Mouse (Mus musculus): ENCODE measurements around the gene Ccdc9. TPM values are rescaled to one million over a fixed set of nuclear protein-coding genes. Genes with fewer than 3 reads are reported as not detected.
"Not testable (repeated sequence)": the region's sequence is repeated elsewhere in the genome, so short reads cannot be mapped to it uniquely, and the experiment has no call there.

Ccdc9 gene
- polyA plus RNA-seq, 1 experiment from 2014 or later = 20.8 TPM

DNA sequence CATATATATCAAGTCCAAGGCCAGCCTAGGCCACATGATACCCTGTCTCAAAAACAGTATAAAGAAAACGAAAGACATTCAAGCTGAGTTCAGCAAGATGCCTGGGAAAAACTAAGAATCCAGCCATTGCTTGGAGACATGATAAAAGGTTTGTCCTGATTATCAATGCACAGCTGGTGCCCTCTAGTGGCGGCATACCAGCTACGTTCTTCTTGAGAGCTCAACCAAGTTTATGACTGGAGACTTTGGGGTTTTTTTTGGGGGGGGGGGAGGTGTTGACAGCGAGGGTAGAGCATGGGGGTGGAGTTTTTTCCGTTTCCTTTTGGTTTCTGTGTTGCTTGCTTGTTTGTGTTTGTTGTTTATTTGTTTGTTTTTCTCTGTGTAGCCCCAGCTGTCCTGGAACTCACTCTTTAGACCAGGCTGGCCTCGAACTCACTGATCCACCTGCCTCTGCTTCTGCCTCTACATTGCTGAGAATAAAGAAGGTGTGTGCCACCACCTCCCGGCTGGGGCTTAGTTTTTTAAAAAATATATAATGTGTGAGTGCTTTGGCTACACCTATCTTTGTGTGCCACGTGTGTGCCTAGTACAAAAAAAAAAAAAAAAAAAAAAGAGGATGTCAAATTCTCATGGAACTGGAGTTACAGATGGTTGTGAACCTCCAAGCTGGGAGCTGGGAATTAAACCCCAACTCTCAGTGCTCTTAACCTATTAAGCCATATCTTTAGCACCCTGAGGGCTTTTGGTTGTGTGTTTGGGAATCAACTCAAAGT lies 23.4 kb downstream of the Ccdc9 start:
- H3K4me2 ChIP-seq (ENCODE audit: low read depth, low read length) = no peak overlapping the region
- no peaks in the 10 kb centered on the region for H3K4me1 ChIP-seq (ENCODE audit: control insufficient read depth, insufficient read depth, low read length)
- 26% methylated on average over 8 of the region's 8 CpGs for WGBS
- no peak overlapping the region for H3K4me3 ChIP-seq (ENCODE audit: low read length)
- H3K9ac ChIP-seq (ENCODE audit: low read depth, low read length) = no peak overlapping the region
- no peak for ATAC-seq
- H3K9me3 ChIP-seq (ENCODE audit: control insufficient read depth, low read length) = 0 out of 2 replicates have a peak, but pooled peaks cover 5% of the 10 kb centered on the region
- no peak overlapping the region for H3K27ac ChIP-seq (ENCODE audit: low read length)
- H3K36me3 ChIP-seq (ENCODE audit: control insufficient read depth, insufficient read depth, low read length) = no peaks in the 10 kb centered on the region
- H3K27me3 ChIP-seq (replicated peaks; ENCODE audit: control insufficient read depth, insufficient read depth, low read length) = no peaks in the 10 kb centered on the region

DNA sequence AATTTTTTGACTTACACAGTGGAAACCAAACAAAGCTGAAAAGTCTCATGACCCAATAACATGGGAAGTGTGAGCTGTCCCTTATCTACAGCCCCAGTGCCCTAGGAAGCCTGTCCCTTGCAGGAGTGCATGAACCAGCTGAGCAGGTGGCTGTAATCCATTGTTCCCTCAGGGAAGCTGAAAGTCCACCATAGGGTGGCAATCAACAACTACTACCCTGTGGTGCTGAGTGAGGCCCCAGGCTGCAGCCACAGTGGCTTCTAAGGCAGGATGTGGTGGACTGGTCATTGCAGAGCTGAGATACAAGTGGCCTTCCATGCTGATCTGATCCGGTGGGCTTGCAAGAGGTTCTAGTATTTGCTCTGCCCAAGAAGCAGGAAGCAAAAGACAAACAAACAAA lies 25.5 kb downstream of the Ccdc9 start:
- Histone ChIP-seq H3K4me3 (ENCODE audit: low read length) (no peak overlapping the region), H3K27me3 (replicated peaks; ENCODE audit: control insufficient read depth, insufficient read depth, low read length) (no peaks in the 10 kb centered on the region), H3K4me2 (ENCODE audit: low read depth, low read length) (no peak overlapping the region), H3K27ac (ENCODE audit: low read length) (no peak overlapping the region; the same call in 1 of the 2 replicates), H3K36me3 (ENCODE audit: control insufficient read depth, insufficient read depth, low read length) (no peaks in the 10 kb centered on the region), H3K9me3 (ENCODE audit: control insufficient read depth, low read length) (0 out of 2 replicates have a peak, but pooled peaks cover 5% of the 10 kb centered on the region), H3K9ac (ENCODE audit: low read depth, low read length) (no peak overlapping the region), H3K4me1 (ENCODE audit: control insufficient read depth, insufficient read depth, low read length) (no peaks in the 10 kb centered on the region)
- 67% methylated on average over 1 of the region's 1 CpGs for WGBS
- peak; percentile 90 for ATAC-seq

- H3K4me1 ChIP-seq (ENCODE audit: control insufficient read depth, insufficient read depth, low read length) = no peaks in the 10 kb centered on the region
- no peak within 1 kb of the TSS for H3K4me2 ChIP-seq (ENCODE audit: low read depth, low read length)
- H3K9me3 ChIP-seq (ENCODE audit: control insufficient read depth, low read length) = no peaks in the 10 kb centered on the region
- no peak within 1 kb of the TSS for H3K27ac ChIP-seq (ENCODE audit: low read length)
- no peaks in the 10 kb centered on the region for H3K27me3 ChIP-seq (replicated peaks; ENCODE audit: control insufficient read depth, insufficient read depth, low read length)
- H3K9ac ChIP-seq (ENCODE audit: low read depth, low read length) = no peak within 1 kb of the TSS
- H3K36me3 ChIP-seq (ENCODE audit: control insufficient read depth, insufficient read depth, low read length) = no peaks in the 10 kb centered on the region
- WGBS = 81% methylated on average over 5 of the region's 5 CpGs
- H3K4me3 ChIP-seq (ENCODE audit: low read length) = no peak within 1 kb of the TSS
- ATAC-seq = no peak
Measured at GRCm38 (mm10) chr7:16259110-16259590, 27.4 kb downstream of the Ccdc9 start, which contains the start of gene C5ar1. Gene C5ar1, minus strand, starts transcription at chr7:16259540.

DNA sequence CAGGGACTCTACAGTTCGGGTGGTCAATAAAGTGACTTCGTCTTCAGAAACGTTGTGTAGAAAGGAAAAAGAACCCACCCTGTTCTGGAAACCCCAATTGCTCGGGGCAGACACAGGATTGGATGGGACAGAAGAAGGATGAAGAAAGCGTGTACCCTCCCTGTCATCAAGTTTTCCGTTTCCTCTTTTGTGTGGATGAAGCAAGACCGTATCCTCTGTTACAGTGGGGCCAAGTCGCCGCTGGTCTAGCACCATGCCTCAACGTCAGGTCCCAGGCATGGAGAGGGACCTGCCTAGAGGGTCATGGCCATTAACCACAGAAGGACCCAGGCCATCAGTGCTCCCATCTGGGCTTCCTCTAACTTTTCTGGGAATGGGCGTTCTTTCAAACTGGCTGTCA lies 28.8 kb downstream of the Ccdc9 start:
- ATAC-seq = no peak
- 87% methylated on average over 11 of the region's 11 CpGs for WGBS
- H3K27me3 ChIP-seq (replicated peaks; ENCODE audit: control insufficient read depth, insufficient read depth, low read length) = no peaks in the 10 kb centered on the region

DNA sequence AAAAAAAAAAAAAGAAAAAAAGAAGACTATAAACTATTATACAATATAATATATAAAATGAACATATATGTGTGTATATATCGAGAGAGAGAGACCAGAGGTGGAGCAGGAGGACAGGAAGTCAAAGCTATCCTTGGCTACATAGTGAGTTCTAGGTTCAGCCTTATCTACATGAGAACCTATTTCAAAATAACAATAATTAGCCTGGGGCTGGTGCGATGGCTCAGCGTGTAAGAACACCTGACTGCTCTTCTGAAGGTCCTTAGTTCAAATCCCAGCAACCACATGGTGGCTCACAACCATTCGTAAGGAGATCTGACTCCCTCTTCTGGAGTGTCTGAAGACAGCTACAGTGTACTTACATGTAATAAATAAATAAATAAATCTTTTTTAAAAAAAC lies 30.6 kb downstream of the Ccdc9 start:
- not testable (repeated sequence) for H3K4me1 ChIP-seq (ENCODE audit: control insufficient read depth, insufficient read depth, low read length); H3K9me3 ChIP-seq (ENCODE audit: control insufficient read depth, low read length); H3K36me3 ChIP-seq (ENCODE audit: control insufficient read depth, insufficient read depth, low read length); H3K27ac ChIP-seq (ENCODE audit: low read length); H3K27me3 ChIP-seq (replicated peaks; ENCODE audit: control insufficient read depth, insufficient read depth, low read length); H3K4me2 ChIP-seq (ENCODE audit: low read depth, low read length); H3K4me3 ChIP-seq (ENCODE audit: low read length); ATAC-seq; H3K9ac ChIP-seq (ENCODE audit: low read depth, low read length)
- 79% methylated on average over 4 of the region's 4 CpGs for WGBS

More for the DNA sequence above, 28.8 kb downstream of the Ccdc9 start:
- Histone ChIP-seq H3K36me3 (ENCODE audit: control insufficient read depth, insufficient read depth, low read length) (no peaks in the 10 kb centered on the region), H3K27ac (ENCODE audit: low read length) (no peak overlapping the region), H3K9me3 (ENCODE audit: control insufficient read depth, low read length) (no peaks in the 10 kb centered on the region), H3K9ac (ENCODE audit: low read depth, low read length) (no peak overlapping the region), H3K4me3 (ENCODE audit: low read length) (no peak overlapping the region), H3K4me1 (ENCODE audit: control insufficient read depth, insufficient read depth, low read length) (no peaks in the 10 kb centered on the region), H3K4me2 (ENCODE audit: low read depth, low read length) (no peak overlapping the region)

GRCm38 (mm10) chr7:16254195-16254594 lies 32.4 kb downstream of the Ccdc9 start:
- Histone ChIP-seq H3K4me3 (ENCODE audit: low read length) (no peak overlapping the region), H3K27me3 (replicated peaks; ENCODE audit: control insufficient read depth, insufficient read depth, low read length) (no peaks in the 10 kb centered on the region), H3K27ac (ENCODE audit: low read length) (no peak overlapping the region), H3K9me3 (ENCODE audit: control insufficient read depth, low read length) (no peaks in the 10 kb centered on the region), H3K4me1 (ENCODE audit: control insufficient read depth, insufficient read depth, low read length) (no peaks in the 10 kb centered on the region), H3K9ac (ENCODE audit: low read depth, low read length) (no peak overlapping the region), H3K36me3 (ENCODE audit: control insufficient read depth, insufficient read depth, low read length) (no peaks in the 10 kb centered on the region), H3K4me2 (ENCODE audit: low read depth, low read length) (no peak overlapping the region)
- ATAC-seq = no peak
- WGBS = 37% methylated on average over 4 of the region's 4 CpGs

GRCm38 (mm10) chr7:16250687-16251086 lies 35.9 kb downstream of the Ccdc9 start:
- no peaks in the 10 kb centered on the region for H3K36me3 ChIP-seq (ENCODE audit: control insufficient read depth, insufficient read depth, low read length)
- ATAC-seq = no peak
- no peak overlapping the region for H3K4me2 ChIP-seq (ENCODE audit: low read depth, low read length)
- H3K9ac ChIP-seq (ENCODE audit: low read depth, low read length) = no peak overlapping the region
- no peaks in the 10 kb centered on the region for H3K27me3 ChIP-seq (replicated peaks; ENCODE audit: control insufficient read depth, insufficient read depth, low read length)
- no peaks in the 10 kb centered on the region for H3K4me1 ChIP-seq (ENCODE audit: control insufficient read depth, insufficient read depth, low read length)
- H3K4me3 ChIP-seq (ENCODE audit: low read length) = no peak overlapping the region
- H3K9me3 ChIP-seq (ENCODE audit: control insufficient read depth, low read length) = no peaks in the 10 kb centered on the region
- WGBS = 78% methylated on average over 5 of the region's 5 CpGs
- no peak overlapping the region for H3K27ac ChIP-seq (ENCODE audit: low read length)

- Histone ChIP-seq H3K4me2 (ENCODE audit: low read depth, low read length) (no peak overlapping the region), H3K27ac (ENCODE audit: low read length) (no peak overlapping the region), H3K9ac (ENCODE audit: low read depth, low read length) (no peak overlapping the region), H3K9me3 (ENCODE audit: control insufficient read depth, low read length) (no peaks in the 10 kb centered on the region), H3K27me3 (replicated peaks; ENCODE audit: control insufficient read depth, insufficient read depth, low read length) (no peaks in the 10 kb centered on the region), H3K4me3 (ENCODE audit: low read length) (no peak overlapping the region), H3K36me3 (ENCODE audit: control insufficient read depth, insufficient read depth, low read length) (no peaks in the 10 kb centered on the region), H3K4me1 (ENCODE audit: control insufficient read depth, insufficient read depth, low read length) (no peaks in the 10 kb centered on the region)
- no peak for ATAC-seq
- WGBS = 33% methylated on average over 2 of the region's 4 CpGs
Measured at GRCm38 (mm10) chr7:16245958-16246357, 40.6 kb downstream of the Ccdc9 start.

DNA sequence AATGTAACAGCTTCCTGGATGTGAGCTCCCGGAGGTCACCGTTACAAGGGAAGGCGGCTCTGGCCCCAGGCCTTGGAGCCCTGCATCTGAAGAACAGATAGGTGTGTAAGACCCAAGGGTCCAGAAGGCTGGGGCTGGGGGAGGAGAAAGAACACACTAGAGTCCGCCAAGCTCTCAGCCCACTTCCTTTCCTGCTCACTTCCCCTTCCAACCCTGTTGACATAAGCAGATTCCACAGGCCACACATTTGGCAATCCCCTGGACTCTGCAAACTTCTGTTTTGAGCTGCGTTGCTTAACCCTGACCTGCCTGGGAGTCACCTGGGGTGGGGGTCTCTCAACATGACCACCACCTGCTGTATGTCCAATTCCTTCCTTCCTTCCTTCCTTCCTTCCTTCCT lies 42.5 kb downstream of the Ccdc9 start, which contains the start of gene C5ar2:
TSS of gene C5ar2 (minus strand) at position 88 of the 400 bp plus-strand sequence.
- Histone ChIP-seq H3K4me2 (ENCODE audit: low read depth, low read length) (no peak within 1 kb of the TSS), H3K27ac (ENCODE audit: low read length) (no peak within 1 kb of the TSS), H3K36me3 (ENCODE audit: control insufficient read depth, insufficient read depth, low read length) (no peaks in the 10 kb centered on the region), H3K9me3 (ENCODE audit: control insufficient read depth, low read length) (no peaks in the 10 kb centered on the region), H3K9ac (ENCODE audit: low read depth, low read length) (no peak within 1 kb of the TSS), H3K27me3 (replicated peaks; ENCODE audit: control insufficient read depth, insufficient read depth, low read length) (no peaks in the 10 kb centered on the region), H3K4me3 (ENCODE audit: low read length) (no peak within 1 kb of the TSS), H3K4me1 (ENCODE audit: control insufficient read depth, insufficient read depth, low read length) (no peaks in the 10 kb centered on the region)
- ATAC-seq = no peak
- 59% methylated on average over 5 of the region's 5 CpGs for WGBS
